Mouse (Mus musculus): ENCODE data around the gene Fgfr2.
"Not testable (repeated sequence)": the region's sequence is repeated elsewhere in the genome, so short reads cannot be mapped to it uniquely, and the experiment has no call there.

Gene Fgfr2

GRCm38 (mm10) chr7:131469506-131469905, 1653.6 kb downstream of the Fgfr2 start:
- no peak for DNase-seq (ENCODE audit: low spot score in 2 of 2)

- no peak for DNase-seq (ENCODE audit: low spot score in 2 of 2)
These were observed 1655.8 kb downstream of the Fgfr2 start for GRCm38 (mm10) chr7:131467312-131467711.

- no peak for DNase-seq (ENCODE audit: low spot score in 2 of 2)
These were observed 1657.4 kb downstream of the Fgfr2 start for GRCm38 (mm10) chr7:131465735-131466134.

GRCm38 (mm10) chr7:131465117-131465601, 1658.0 kb downstream of the Fgfr2 start:
- DNase-seq (ENCODE audit: low spot score in 2 of 2), result no peak

GRCm38 (mm10) chr7:131456714-131457113, 1666.4 kb downstream of the Fgfr2 start:
- no peak for DNase-seq (ENCODE audit: low spot score in 2 of 2)

GRCm38 (mm10) chr7:131437051-131437450, 1686.1 kb downstream of the Fgfr2 start:
- no peak for DNase-seq (ENCODE audit: low spot score in 2 of 2)

GRCm38 (mm10) chr7:131434276-131434675, 1688.9 kb downstream of the Fgfr2 start:
- DNase-seq (ENCODE audit: low spot score in 2 of 2), result no peak

GRCm38 (mm10) chr7:131432244-131432643, 1690.9 kb downstream of the Fgfr2 start:
- DNase-seq (ENCODE audit: low spot score in 2 of 2), result no peak

- DNase-seq (ENCODE audit: low spot score in 2 of 2), result no peak
These were observed 1695.8 kb downstream of the Fgfr2 start for GRCm38 (mm10) chr7:131427331-131427730.

- no peak for DNase-seq (ENCODE audit: low spot score in 2 of 2)
These were observed 1698.2 kb downstream of the Fgfr2 start for GRCm38 (mm10) chr7:131424912-131425311.

- no peak for DNase-seq (ENCODE audit: low spot score in 2 of 2)
These were observed 1705.5 kb downstream of the Fgfr2 start for GRCm38 (mm10) chr7:131417605-131418004.

GRCm38 (mm10) chr7:131416742-131417141, 1706.4 kb downstream of the Fgfr2 start:
- DNase-seq (ENCODE audit: low spot score in 2 of 2), result not testable (repeated sequence)

GRCm38 (mm10) chr7:131411941-131412270, 1711.2 kb downstream of the Fgfr2 start:
- no peak for DNase-seq (ENCODE audit: low spot score in 2 of 2)

- no peak for DNase-seq (ENCODE audit: low spot score in 2 of 2)
These were observed 1711.8 kb downstream of the Fgfr2 start for GRCm38 (mm10) chr7:131411221-131411940.

- peak; percentile 96 to 98 for DNase-seq (ENCODE audit: low spot score in 2 of 2)
These were observed 1712.6 kb downstream of the Fgfr2 start, which contains the start of the genes Ikzf5 and Acadsb for GRCm38 (mm10) chr7:131410416-131411058. Ikzf5 (minus strand) TSS chr7:131410521. Acadsb (plus strand) TSS chr7:131410601.

GRCm38 (mm10) chr7:131409988-131410385, 1713.2 kb downstream of the Fgfr2 start:
- no peak for DNase-seq (ENCODE audit: low spot score in 2 of 2)

- DNase-seq (ENCODE audit: low spot score in 2 of 2), result no peak
These were observed 1713.7 kb downstream of the Fgfr2 start for GRCm38 (mm10) chr7:131409321-131409987.

- DNase-seq (ENCODE audit: low spot score in 2 of 2), result not testable (repeated sequence)
These were observed 1731.4 kb downstream of the Fgfr2 start for GRCm38 (mm10) chr7:131391761-131392160.

- no peak for DNase-seq (ENCODE audit: low spot score in 2 of 2)
These were observed 1751.1 kb downstream of the Fgfr2 start for GRCm38 (mm10) chr7:131371880-131372651.

GRCm38 (mm10) chr7:131371470-131371860, 1751.7 kb downstream of the Fgfr2 start:
- no peak for DNase-seq (ENCODE audit: low spot score in 2 of 2)

- peak; percentile 82 to 84 for DNase-seq (ENCODE audit: low spot score in 2 of 2)
These were observed 1752.3 kb downstream of the Fgfr2 start, which contains the start of gene Pstk for GRCm38 (mm10) chr7:131370648-131371469. Pstk (plus strand) TSS chr7:131371141.
